Mouse (Mus musculus) neural tube, embryonic 11.5 days (tissue): ENCODE data around the gene Olfr1367. TPM values are rescaled to one million over a fixed set of nuclear protein-coding genes. Genes with fewer than 3 reads are reported as not detected.
"Not testable (repeated sequence)": the region's sequence is repeated elsewhere in the genome, so short reads cannot be mapped to it uniquely, and the experiment has no call there.

ENCODE experiments used
- ATAC-seq: fragments of 200-750 bp; cut with Nextera tagmentation; 2 replicates; pipeline ENCODE4 v1.8.0; 2017; ENCODE audit warnings: moderate number of reproducible peaks, mild to moderate bottlenecking, moderate TSS enrichment, moderate library complexity; ENCODE audit not compliant: insufficient read depth, low FRiP score, low TSS enrichment
- DNase-seq: peaks from one replicate; pipeline ENCODE4 v3.0.0-alpha.2; 2015; ENCODE audit warnings: low spot score
- H3K27ac ChIP-seq: fragments of 300-500 bp; sonication (generic); 2 replicates; pipeline ENCODE4 v1.5.1; 2014; ENCODE audit warnings: low read depth, mild to moderate bottlenecking, low read length
- H3K27me3 ChIP-seq: fragments of 300-500 bp; sonication (generic); 2 replicates; pipeline ENCODE4 v1.6.1; 2014; ENCODE audit warnings: mild to moderate bottlenecking, low read length, mixed read lengths; ENCODE audit not compliant: control insufficient read depth, insufficient read depth
- H3K36me3 ChIP-seq: fragments of 300-500 bp; sonication (generic); 2 replicates; pipeline ENCODE4 v1.6.1; 2014; ENCODE audit warnings: mild to moderate bottlenecking, low read length, moderate library complexity, mixed read lengths; ENCODE audit not compliant: control insufficient read depth, insufficient read depth
- H3K4me1 ChIP-seq: fragments of 300-500 bp; sonication (generic); 2 replicates; pipeline ENCODE4 v1.6.1; 2014; ENCODE audit warnings: low read length, mixed read lengths; ENCODE audit not compliant: control insufficient read depth, insufficient read depth
- H3K4me2 ChIP-seq: fragments of 300-500 bp; sonication (generic); 2 replicates; pipeline ENCODE4 v1.6.1; 2014; ENCODE audit warnings: low read depth, mild to moderate bottlenecking, moderate library complexity
- H3K4me3 ChIP-seq: fragments of 300-500 bp; sonication (generic); 2 replicates; pipeline ENCODE4 v1.5.1; 2014; ENCODE audit warnings: low read depth, low read length
- H3K9ac ChIP-seq: fragments of 300-500 bp; sonication (generic); 2 replicates; pipeline ENCODE4 v1.6.1; 2014; ENCODE audit warnings: mild to moderate bottlenecking, low read length
- H3K9me3 ChIP-seq: fragments of 300-500 bp; sonication (generic); 2 replicates; pipeline ENCODE4 v1.6.1; 2016; ENCODE audit warnings: low read length; ENCODE audit not compliant: control insufficient read depth
- WGBS: fragments of 180-500 bp; shearing (Covaris S2); extraction: QIAGEN DNeasy Blood & Tissue Kit; methylation state at CpG from one replicate; pipeline ENCODE4 v1.1.7; 2014; 5-methylcytosine and 5-hydroxymethylcytosine counted together
- microRNA-seq: library from miRNA; unstranded; fragments of <30 nt; microRNA quantifications from one replicate; pipeline ENCODE4, GENCODE M21; 2016
- polyA plus RNA-seq: library from polyadenylated mRNA; unstranded; fragments of >200 nt; fragmentation: Nextera tagmentation; extraction: Ambion mirVana; gene quantifications from 2 replicates; pipeline ENCODE4 v1.2.1, GENCODE M21; 2014

The Olfr1367 gene
- polyA plus RNA-seq, 1 experiment from 2014 or later, result not detected

DNA sequence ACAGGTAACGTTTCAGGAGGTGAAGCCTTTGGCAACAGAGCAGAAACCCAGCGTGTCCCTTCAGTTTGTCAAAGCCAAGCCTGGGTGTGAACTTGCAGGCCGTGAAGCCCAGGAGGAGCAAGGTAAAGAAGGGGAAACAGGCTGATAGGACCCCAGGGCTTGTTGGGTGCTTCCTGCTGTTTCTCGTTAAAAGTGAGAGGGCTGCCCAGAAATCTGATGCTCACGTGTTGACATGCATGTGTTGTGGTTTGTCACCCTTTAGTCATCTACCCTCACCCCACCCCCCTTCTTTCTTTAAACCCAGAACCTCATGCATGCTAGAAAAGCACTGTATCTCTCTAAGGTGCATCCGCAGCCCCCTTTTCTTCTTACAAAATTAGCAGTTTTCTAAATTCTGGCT is 19.9 kb downstream of the Olfr1367 start:
- H3K4me2 ChIP-seq, result no peak overlapping the region
- no peak overlapping the region for H3K27ac ChIP-seq
- H3K36me3 ChIP-seq, result peaks cover 15% of the 10 kb centered on the region
- H3K27me3 ChIP-seq, result no peaks in the 10 kb centered on the region
- H3K4me3 ChIP-seq, result no peak overlapping the region
- no peaks in the 10 kb centered on the region; the same call in 1 of the 2 replicates for H3K4me1 ChIP-seq
- H3K9me3 ChIP-seq, result no peaks in the 10 kb centered on the region
- DNase-seq (no peak), ATAC-seq (no peak)
- WGBS, result 83% methylated on average over 6 of the region's 6 CpGs
- H3K9ac ChIP-seq, result no peak overlapping the region

- Histone ChIP-seq H3K36me3 (peaks cover 12% of the 10 kb centered on the region), H3K4me1 (no peaks in the 10 kb centered on the region), H3K27ac (no peak overlapping the region), H3K9ac (no peak overlapping the region), H3K9me3 (no peaks in the 10 kb centered on the region), H3K27me3 (no peaks in the 10 kb centered on the region), H3K4me2 (no peak overlapping the region), H3K4me3 (no peak overlapping the region)
- ATAC-seq (no peak), DNase-seq (no peak)
- 88% methylated on average over 2 of the region's 2 CpGs for WGBS
Observed at GRCm38 (mm10) chr13:21372700-21373099, 26.0 kb downstream of the Olfr1367 start.

GRCm38 (mm10) chr13:21377773-21378172 is 31.1 kb downstream of the Olfr1367 start:
- ATAC-seq (no peak), DNase-seq (no peak)
- H3K27ac ChIP-seq, result no peak overlapping the region
- no peaks in the 10 kb centered on the region for H3K36me3 ChIP-seq
- no peaks in the 10 kb centered on the region for H3K9me3 ChIP-seq
- H3K9ac ChIP-seq, result no peak overlapping the region
- 85% methylated on average over 2 of the region's 2 CpGs for WGBS
- H3K4me1 ChIP-seq, result no peaks in the 10 kb centered on the region
- H3K27me3 ChIP-seq, result no peaks in the 10 kb centered on the region
- H3K4me3 ChIP-seq, result no peak overlapping the region
- H3K4me2 ChIP-seq, result no peak overlapping the region

DNA sequence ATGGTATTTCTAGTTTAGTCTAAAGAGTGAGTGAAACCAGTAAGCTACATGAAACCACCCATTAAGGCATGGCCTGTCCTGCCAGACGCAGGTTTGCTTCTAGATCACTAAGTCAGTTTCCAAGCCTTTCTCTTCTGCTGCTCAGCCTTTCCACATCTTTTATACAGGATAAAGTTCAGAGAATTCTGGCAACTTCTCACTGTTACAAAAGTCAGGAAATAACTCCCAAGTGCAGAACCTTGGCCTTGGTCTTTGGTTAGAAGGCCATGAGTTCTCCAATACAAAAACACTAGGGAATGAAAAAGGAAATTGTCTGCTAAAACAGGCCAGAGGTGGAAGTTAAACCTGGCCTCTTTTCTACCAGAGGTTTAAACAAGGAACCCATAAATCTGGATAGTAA is 48.5 kb downstream of the Olfr1367 start:
- Histone ChIP-seq H3K9ac (no peak overlapping the region), H3K27me3 (no peaks in the 10 kb centered on the region), H3K4me2 (no peak overlapping the region), H3K36me3 (peaks cover 19% of the 10 kb centered on the region), H3K9me3 (no peaks in the 10 kb centered on the region), H3K4me1 (no peaks in the 10 kb centered on the region), H3K27ac (no peak overlapping the region), H3K4me3 (no peak overlapping the region)
- DNase-seq (no peak), ATAC-seq (no peak)
- WGBS, result 100% methylated on average over 1 of the region's 1 CpGs

DNA sequence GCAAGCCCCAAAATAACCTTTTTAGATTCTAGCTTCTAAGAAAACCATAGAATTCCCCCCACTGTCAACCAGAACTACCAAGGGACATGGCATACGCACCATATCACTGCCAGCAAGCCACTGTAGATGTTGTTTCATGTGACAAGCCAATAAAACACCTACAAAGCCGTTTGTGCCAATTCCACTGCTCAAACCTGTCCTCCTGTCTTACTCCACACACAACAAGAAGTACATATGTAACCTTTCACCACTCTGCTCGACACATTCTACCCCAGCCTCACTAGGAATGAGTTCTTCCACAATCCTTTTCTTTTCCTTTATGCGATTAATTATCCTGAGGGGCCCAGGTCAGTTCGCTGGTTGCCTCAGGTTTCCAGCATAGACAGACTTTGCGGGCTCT is 48.9 kb downstream of the Olfr1367 start:
- no peak for ATAC-seq
- peaks cover 19% of the 10 kb centered on the region for H3K36me3 ChIP-seq
- 95% methylated on average over 6 of the region's 6 CpGs for WGBS
- no peak overlapping the region for H3K4me3 ChIP-seq
- DNase-seq, result no peak
- H3K27ac ChIP-seq, result no peak overlapping the region
- H3K4me1 ChIP-seq, result no peaks in the 10 kb centered on the region
- no peaks in the 10 kb centered on the region for H3K27me3 ChIP-seq
- no peak overlapping the region for H3K4me2 ChIP-seq
- H3K9ac ChIP-seq, result no peak overlapping the region
- H3K9me3 ChIP-seq, result no peaks in the 10 kb centered on the region

DNA sequence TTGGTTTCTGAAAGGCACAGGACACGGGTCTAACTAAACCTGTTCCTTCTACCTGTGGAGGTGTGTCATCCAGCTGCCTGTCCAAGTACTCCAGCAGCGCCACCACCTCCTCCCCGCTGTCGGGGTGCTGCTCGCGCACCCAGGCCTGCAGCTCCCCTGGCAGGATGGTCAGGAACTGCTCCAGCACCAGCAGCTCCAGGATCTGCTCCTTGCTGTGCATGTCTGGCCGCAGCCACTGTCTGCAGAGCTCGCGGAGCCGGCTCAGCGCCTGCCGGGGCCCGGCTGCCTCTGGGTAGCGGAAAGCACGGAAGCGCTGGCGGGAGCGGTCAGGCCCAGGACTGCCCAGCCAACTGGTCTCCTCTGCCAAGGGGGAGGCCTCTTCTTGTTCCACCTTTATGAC is 49.3 kb downstream of the Olfr1367 start:
- H3K9me3 ChIP-seq, DNase-seq, ATAC-seq, H3K4me3 ChIP-seq, H3K4me2 ChIP-seq, H3K27ac ChIP-seq, H3K9ac ChIP-seq, H3K27me3 ChIP-seq, H3K4me1 ChIP-seq: not testable (repeated sequence)
- H3K36me3 ChIP-seq, result peaks cover 19% of the 10 kb centered on the region
- over 99% methylated on average over 14 of the region's 18 CpGs for WGBS

- DNase-seq, result no peak
- H3K4me1 ChIP-seq, result 0 out of 2 replicates have a peak, but pooled peaks cover 2% of the 10 kb centered on the region
- no peaks in the 10 kb centered on the region for H3K27me3 ChIP-seq
- H3K36me3 ChIP-seq, result peaks cover 14% of the 10 kb centered on the region
- 94% methylated on average over 2 of the region's 2 CpGs for WGBS
- H3K9me3 ChIP-seq, result no peaks in the 10 kb centered on the region
- H3K4me2 ChIP-seq, result no peak overlapping the region
- H3K9ac ChIP-seq, result no peak overlapping the region
- no peak overlapping the region for H3K4me3 ChIP-seq
- no peak overlapping the region for H3K27ac ChIP-seq
- ATAC-seq, result no peak
Observed at GRCm38 (mm10) chr13:21397486-21397885, 50.8 kb downstream of the Olfr1367 start.

Small RNA genes lying within 50 kb of the gene (microRNA-seq; reads per million reads assigned to microRNA genes)
- gene Mir6942, result not detected

Other genes starting within 250 kb of the Olfr1367 start
- gene Olfr1369-ps1, start 235.4 kb upstream of the Olfr1367 start, polyA plus RNA-seq, result not detected in 2 replicates
- not detected in 2 replicates for gene Olfr263, start 217.3 kb upstream of the Olfr1367 start, polyA plus RNA-seq
- gene Olfr1368, start 201.0 kb upstream of the Olfr1367 start, polyA plus RNA-seq, result not detected in 2 replicates
- gene Trim27, start 167.5 kb upstream of the Olfr1367 start, polyA plus RNA-seq, result 150 and 160 TPM in 2 replicates
- not detected in 2 replicates for gene Gpx5, start 54.2 kb upstream of the Olfr1367 start, polyA plus RNA-seq
- 0.30 TPM in 1 of 2 replicates, not detected in the other for gene Gpx6, start 34.8 kb upstream of the Olfr1367 start, polyA plus RNA-seq
- 14.8 and 19.6 TPM in 2 replicates for gene Zscan12, start 15.9 kb downstream of the Olfr1367 start, polyA plus RNA-seq
- gene Zkscan3, start 55.8 kb downstream of the Olfr1367 start, polyA plus RNA-seq, result 79.8 and 84.7 TPM in 2 replicates
- 4.1 and 4.9 TPM in 2 replicates for gene Pgbd1, start 94.1 kb downstream of the Olfr1367 start, polyA plus RNA-seq
- 14.9 and 17.5 TPM in 2 replicates for gene Zscan26, start 106.8 kb downstream of the Olfr1367 start, polyA plus RNA-seq
- gene Nkapl, start 121.6 kb downstream of the Olfr1367 start, polyA plus RNA-seq, result 2.5 and 3.2 TPM in 2 replicates
- 4.0 and 4.5 TPM in 2 replicates for gene Zkscan4, start 132.0 kb downstream of the Olfr1367 start, polyA plus RNA-seq
- 3.5 TPM in 1 of 2 replicates, not detected in the other for gene Gm10065, start 132.5 kb downstream of the Olfr1367 start, polyA plus RNA-seq
- gene AK157302, start 148.3 kb downstream of the Olfr1367 start, polyA plus RNA-seq, result 0.15 and 0.61 TPM in 2 replicates
- 3.5 and 6.3 TPM in 2 replicates for gene Gm11273, start 154.5 kb downstream of the Olfr1367 start, polyA plus RNA-seq
- 10.5 and 12.1 TPM in 2 replicates for gene Zkscan8, start 184.2 kb downstream of the Olfr1367 start, polyA plus RNA-seq
- gene Olfr1366, start 195.9 kb downstream of the Olfr1367 start, polyA plus RNA-seq, result 0.12 and 0.23 TPM in 2 replicates
- gene Olfr1535, start 213.0 kb downstream of the Olfr1367 start, polyA plus RNA-seq, result 0.05 TPM in 1 of 2 replicates, not detected in the other
- not detected in 2 replicates for gene Olfr1364, start 234.8 kb downstream of the Olfr1367 start, polyA plus RNA-seq